Mouse (Mus musculus): ENCODE measurements at regions not wholly inside any gene's neighbourhood (a gene's known extent, or its start where the extent isn't known, plus 50 kb on each side); places are given as distances from the start of the nearest gene placed in this dataset.

- TF ChIP-seq POLR2A (IDR thresholded peaks at IDR 0.05; ENCODE audit: borderline replicate concordance, extremely low read depth, insufficient read depth, insufficient read length, poor library complexity, severe bottlenecking): no peak
- no peak for TF ChIP-seq CTCF (IDR thresholded peaks at IDR 0.05; ENCODE audit: borderline replicate concordance, extremely low read depth, insufficient read depth, insufficient read length)
- peak; percentile 62 for DNase-seq (ENCODE audit: low read depth)
Measured at GRCm38 (mm10) chr12:27597322-27597721, 254.9 kb upstream of the Sox11 start.

- TF ChIP-seq POLR2A (IDR thresholded peaks at IDR 0.05; ENCODE audit: borderline replicate concordance, extremely low read depth, insufficient read depth, insufficient read length, poor library complexity, severe bottlenecking) (no peak), CTCF (IDR thresholded peaks at IDR 0.05; ENCODE audit: borderline replicate concordance, extremely low read depth, insufficient read depth, insufficient read length) (no peak)
- peak; percentile 56 for DNase-seq (ENCODE audit: low read depth)
Measured at GRCm38 (mm10) chr12:27595576-27595975, 253.2 kb upstream of the Sox11 start.

- TF ChIP-seq POLR2A (IDR thresholded peaks at IDR 0.05; ENCODE audit: borderline replicate concordance, extremely low read depth, insufficient read depth, insufficient read length, poor library complexity, severe bottlenecking) (no peak), CTCF (IDR thresholded peaks at IDR 0.05; ENCODE audit: borderline replicate concordance, extremely low read depth, insufficient read depth, insufficient read length) (no peak)
- no peak for DNase-seq (ENCODE audit: low read depth)
Measured at GRCm38 (mm10) chr12:27593436-27593835, 251.1 kb upstream of the Sox11 start.

GRCm38 (mm10) chr12:27576109-27576700, 233.8 kb upstream of the Sox11 start:
- peak; percentile 68 for DNase-seq (ENCODE audit: low read depth)

GRCm38 (mm10) chr12:27575629-27576028, 233.3 kb upstream of the Sox11 start:
- DNase-seq (ENCODE audit: low read depth): peak; percentile 88
- TF ChIP-seq POLR2A (IDR thresholded peaks at IDR 0.05; ENCODE audit: borderline replicate concordance, extremely low read depth, insufficient read depth, insufficient read length, poor library complexity, severe bottlenecking): no peak
- TF ChIP-seq CTCF (IDR thresholded peaks at IDR 0.05; ENCODE audit: borderline replicate concordance, extremely low read depth, insufficient read depth, insufficient read length): no peak

More at GRCm38 (mm10) chr12:27576109-27576700, 233.8 kb upstream of the Sox11 start:
- TF ChIP-seq CTCF (IDR thresholded peaks at IDR 0.05; ENCODE audit: borderline replicate concordance, extremely low read depth, insufficient read depth, insufficient read length) (no peak), POLR2A (IDR thresholded peaks at IDR 0.05; ENCODE audit: borderline replicate concordance, extremely low read depth, insufficient read depth, insufficient read length, poor library complexity, severe bottlenecking) (no peak)

- no peak for TF ChIP-seq CTCF (IDR thresholded peaks at IDR 0.05; ENCODE audit: borderline replicate concordance, extremely low read depth, insufficient read depth, insufficient read length)
- TF ChIP-seq POLR2A (IDR thresholded peaks at IDR 0.05; ENCODE audit: borderline replicate concordance, extremely low read depth, insufficient read depth, insufficient read length, poor library complexity, severe bottlenecking): no peak
- peak; percentile 69 for DNase-seq (ENCODE audit: low read depth)
Measured at GRCm38 (mm10) chr12:27567250-27567649, 224.9 kb upstream of the Sox11 start.

- TF ChIP-seq POLR2A (IDR thresholded peaks at IDR 0.05; ENCODE audit: borderline replicate concordance, extremely low read depth, insufficient read depth, insufficient read length, poor library complexity, severe bottlenecking) (peak; percentile 23; the same call in 1 of the 2 replicates), CTCF (IDR thresholded peaks at IDR 0.05; ENCODE audit: borderline replicate concordance, extremely low read depth, insufficient read depth, insufficient read length) (no peak)
- peak; percentile 96 for DNase-seq (ENCODE audit: low read depth)
Measured at GRCm38 (mm10) chr12:27565965-27566507, 223.7 kb upstream of the Sox11 start.

GRCm38 (mm10) chr12:27564641-27565306, 222.4 kb upstream of the Sox11 start:
- TF ChIP-seq CTCF (IDR thresholded peaks at IDR 0.05; ENCODE audit: borderline replicate concordance, extremely low read depth, insufficient read depth, insufficient read length): no peak
- no peak for TF ChIP-seq POLR2A (IDR thresholded peaks at IDR 0.05; ENCODE audit: borderline replicate concordance, extremely low read depth, insufficient read depth, insufficient read length, poor library complexity, severe bottlenecking)
- peak; percentile 83 for DNase-seq (ENCODE audit: low read depth)

- TF ChIP-seq POLR2A (IDR thresholded peaks at IDR 0.05; ENCODE audit: borderline replicate concordance, extremely low read depth, insufficient read depth, insufficient read length, poor library complexity, severe bottlenecking) (no peak), CTCF (IDR thresholded peaks at IDR 0.05; ENCODE audit: borderline replicate concordance, extremely low read depth, insufficient read depth, insufficient read length) (no peak)
- DNase-seq (ENCODE audit: low read depth): peak; percentile 71
Measured at GRCm38 (mm10) chr12:27563900-27564299, 221.5 kb upstream of the Sox11 start.

GRCm38 (mm10) chr12:27552809-27553208, 210.4 kb upstream of the Sox11 start:
- DNase-seq (ENCODE audit: low read depth): peak; percentile 19
- TF ChIP-seq CTCF (IDR thresholded peaks at IDR 0.05; ENCODE audit: borderline replicate concordance, extremely low read depth, insufficient read depth, insufficient read length): no peak
- no peak for TF ChIP-seq POLR2A (IDR thresholded peaks at IDR 0.05; ENCODE audit: borderline replicate concordance, extremely low read depth, insufficient read depth, insufficient read length, poor library complexity, severe bottlenecking)

GRCm38 (mm10) chr12:27538210-27538609, 195.8 kb upstream of the Sox11 start:
- TF ChIP-seq POLR2A (IDR thresholded peaks at IDR 0.05; ENCODE audit: borderline replicate concordance, extremely low read depth, insufficient read depth, insufficient read length, poor library complexity, severe bottlenecking) (no peak), CTCF (IDR thresholded peaks at IDR 0.05; ENCODE audit: borderline replicate concordance, extremely low read depth, insufficient read depth, insufficient read length) (no peak)
- peak; percentile 27 for DNase-seq (ENCODE audit: low read depth)
